Mouse (Mus musculus): ENCODE results near the gene Mob1a. TPM values are rescaled to one million over a fixed set of nuclear protein-coding genes. Genes with fewer than 3 reads are reported as not detected.

The Mob1a gene
- polyA plus RNA-seq, 1 experiment from 2014 or later, result 48.5 TPM

- 93% methylated on average over 21 of the region's 21 CpGs for WGBS
- no peak for ATAC-seq (ENCODE audit: low FRiP score, low read depth)
Observed at GRCm38 (mm10) chr6:83370316-83370965, 44.6 kb downstream of the Mob1a start.

GRCm38 (mm10) chr6:83371350-83371749 is 45.5 kb downstream of the Mob1a start:
- H3K9me3 ChIP-seq, result no peaks in the 10 kb centered on the region
- H3K9ac ChIP-seq, result no peak overlapping the region
- WGBS, result 87% methylated on average over 3 of the region's 3 CpGs
- no peak overlapping the region for H3K4me3 ChIP-seq
- H3K4me2 ChIP-seq (replicated peaks), result no peak overlapping the region
- peaks cover 94% of the 10 kb centered on the region for H3K36me3 ChIP-seq
- no peak for ATAC-seq (ENCODE audit: low FRiP score, low read depth)
- no peaks in the 10 kb centered on the region for H3K27me3 ChIP-seq (replicated peaks)
- no peaks in the 10 kb centered on the region for H3K4me1 ChIP-seq
- H3K27ac ChIP-seq, result no peak overlapping the region

More at GRCm38 (mm10) chr6:83370316-83370965, 44.6 kb downstream of the Mob1a start:
- H3K9ac ChIP-seq, result no peak overlapping the region
- H3K4me1 ChIP-seq, result no peaks in the 10 kb centered on the region
- no peak overlapping the region for H3K4me3 ChIP-seq
- H3K4me2 ChIP-seq (replicated peaks), result no peak overlapping the region
- peaks cover 89% of the 10 kb centered on the region for H3K36me3 ChIP-seq
- no peaks in the 10 kb centered on the region for H3K27me3 ChIP-seq (replicated peaks)
- no peak overlapping the region for H3K27ac ChIP-seq
- H3K9me3 ChIP-seq, result no peaks in the 10 kb centered on the region

GRCm38 (mm10) chr6:83373704-83374300 is 48.0 kb downstream of the Mob1a start:
- Histone ChIP-seq H3K4me2 (replicated peaks) (no peak overlapping the region), H3K36me3 (peaks cover 95% of the 10 kb centered on the region), H3K27ac (no peak overlapping the region), H3K27me3 (replicated peaks) (no peaks in the 10 kb centered on the region), H3K4me1 (no peaks in the 10 kb centered on the region), H3K4me3 (no peak overlapping the region), H3K9me3 (no peaks in the 10 kb centered on the region), H3K9ac (no peak overlapping the region)
- no peak for ATAC-seq (ENCODE audit: low FRiP score, low read depth)
- 92% methylated on average over 9 of the region's 9 CpGs for WGBS

GRCm38 (mm10) chr6:83381510-83382491 is 56.0 kb downstream of the Mob1a start:
- Histone ChIP-seq H3K36me3 (peaks cover 81% of the 10 kb centered on the region), H3K4me1 (no peaks in the 10 kb centered on the region), H3K9me3 (no peaks in the 10 kb centered on the region), H3K27ac (no peak overlapping the region), H3K27me3 (replicated peaks) (no peaks in the 10 kb centered on the region), H3K9ac (no peak overlapping the region), H3K4me3 (no peak overlapping the region), H3K4me2 (replicated peaks) (no peak overlapping the region)
- 87% methylated on average over 10 of the region's 10 CpGs for WGBS
- ATAC-seq (ENCODE audit: low FRiP score, low read depth), result no peak

- WGBS, result 92% methylated on average over 9 of the region's 9 CpGs
Observed at GRCm38 (mm10) chr6:83385569-83386090, 59.8 kb downstream of the Mob1a start.

GRCm38 (mm10) chr6:83392166-83392780 is 66.5 kb downstream of the Mob1a start:
- H3K27me3 ChIP-seq (replicated peaks), result no peaks in the 10 kb centered on the region
- H3K4me1 ChIP-seq, result no peaks in the 10 kb centered on the region; the same call in 1 of the 2 replicates
- H3K4me2 ChIP-seq (replicated peaks), result no peak overlapping the region
- ATAC-seq (ENCODE audit: low FRiP score, low read depth), result no peak
- peaks cover 57% of the 10 kb centered on the region for H3K36me3 ChIP-seq
- no peak overlapping the region for H3K4me3 ChIP-seq
- no peak overlapping the region for H3K27ac ChIP-seq
- H3K9ac ChIP-seq, result no peak overlapping the region
- no peaks in the 10 kb centered on the region for H3K9me3 ChIP-seq
- WGBS, result 92% methylated on average over 8 of the region's 8 CpGs

More at GRCm38 (mm10) chr6:83385569-83386090, 59.8 kb downstream of the Mob1a start:
- no peak overlapping the region for H3K27ac ChIP-seq
- no peaks in the 10 kb centered on the region; the same call in 1 of the 2 replicates for H3K4me1 ChIP-seq
- no peak overlapping the region for H3K9ac ChIP-seq
- no peak for ATAC-seq (ENCODE audit: low FRiP score, low read depth)
- no peaks in the 10 kb centered on the region for H3K9me3 ChIP-seq
- peaks cover 47% of the 10 kb centered on the region for H3K36me3 ChIP-seq
- no peaks in the 10 kb centered on the region for H3K27me3 ChIP-seq (replicated peaks)
- H3K4me2 ChIP-seq (replicated peaks), result no peak overlapping the region
- no peak overlapping the region for H3K4me3 ChIP-seq

Other genes starting within 250 kb of the Mob1a start
- gene Pcgf1, start 248.1 kb upstream of the Mob1a start, polyA plus RNA-seq (2016; fragmentation: Nextera tagmentation; extraction: Ambion mirVana), result 43.6 and 52.3 TPM in 2 replicates
- 0.57 and 2.8 TPM in 2 replicates for gene Lbx2, start 239.6 kb upstream of the Mob1a start, polyA plus RNA-seq (2016; fragmentation: Nextera tagmentation; extraction: Ambion mirVana)
- 2.7 and 4.3 TPM in 2 replicates for gene Ccdc142, start 224.4 kb upstream of the Mob1a start, polyA plus RNA-seq (2016; fragmentation: Nextera tagmentation; extraction: Ambion mirVana)
- 4.8 and 5.1 TPM in 2 replicates for gene Gm42688, start 224.4 kb upstream of the Mob1a start, polyA plus RNA-seq (2016; fragmentation: Nextera tagmentation; extraction: Ambion mirVana)
- gene Mrpl53, start 217.0 kb upstream of the Mob1a start, polyA plus RNA-seq (2016; fragmentation: Nextera tagmentation; extraction: Ambion mirVana), result 124 and 128 TPM in 2 replicates
- 39.4 and 39.5 TPM in 2 replicates for gene Mogs, start 210.5 kb upstream of the Mob1a start, polyA plus RNA-seq (2016; fragmentation: Nextera tagmentation; extraction: Ambion mirVana)
- gene Wbp1, start 204.5 kb upstream of the Mob1a start, polyA plus RNA-seq (2016; fragmentation: Nextera tagmentation; extraction: Ambion mirVana), result 233 and 254 TPM in 2 replicates
- 17.6 and 18.7 TPM in 2 replicates for gene Ino80b, start 200.6 kb upstream of the Mob1a start, polyA plus RNA-seq (2016; fragmentation: Nextera tagmentation; extraction: Ambion mirVana)
- gene Rtkn, start 190.6 kb upstream of the Mob1a start, polyA plus RNA-seq (2016; fragmentation: Nextera tagmentation; extraction: Ambion mirVana), result 33.7 and 38.0 TPM in 2 replicates
- gene Wdr54, start 169.6 kb upstream of the Mob1a start, polyA plus RNA-seq (2016; fragmentation: Nextera tagmentation; extraction: Ambion mirVana), result 11.5 and 13.5 TPM in 2 replicates
- gene 1700003E16Rik, start 169.6 kb upstream of the Mob1a start, polyA plus RNA-seq (2016; fragmentation: Nextera tagmentation; extraction: Ambion mirVana), result 2.6 TPM in 2 replicates
- 181 and 196 TPM in 2 replicates for gene Dctn1, start 160.1 kb upstream of the Mob1a start, polyA plus RNA-seq (2016; fragmentation: Nextera tagmentation; extraction: Ambion mirVana)
- 0.18 and 0.34 TPM in 2 replicates for gene Slc4a5, start 106.2 kb upstream of the Mob1a start, polyA plus RNA-seq (2016; fragmentation: Nextera tagmentation; extraction: Ambion mirVana)
- gene Mthfd2, start 108 bp upstream of the Mob1a start, polyA plus RNA-seq (2016; fragmentation: Nextera tagmentation; extraction: Ambion mirVana), result 30.8 and 33.1 TPM in 2 replicates
- gene Bola3, start 23.1 kb downstream of the Mob1a start, polyA plus RNA-seq (2016; fragmentation: Nextera tagmentation; extraction: Ambion mirVana), result 92.1 and 93.5 TPM in 2 replicates
- gene Tet3, start 133.1 kb downstream of the Mob1a start, polyA plus RNA-seq (2016; fragmentation: Nextera tagmentation; extraction: Ambion mirVana), result 59.8 and 64.5 TPM in 2 replicates
- gene Dguok, start 181.0 kb downstream of the Mob1a start, polyA plus RNA-seq (2016; fragmentation: Nextera tagmentation; extraction: Ambion mirVana), result 62.6 and 66.4 TPM in 2 replicates
- gene Actg2, start 210.2 kb downstream of the Mob1a start, polyA plus RNA-seq (2016; fragmentation: Nextera tagmentation; extraction: Ambion mirVana), result 1.3 and 2.0 TPM in 2 replicates
- gene Stambp, start 246.7 kb downstream of the Mob1a start, polyA plus RNA-seq (2016; fragmentation: Nextera tagmentation; extraction: Ambion mirVana), result 34.4 and 34.6 TPM in 2 replicates

Measured in neural tube, embryonic 12.5 days (tissue).